Mouse (Mus musculus): ENCODE measurements at regions not wholly inside any gene's neighbourhood (a gene's known extent, or its start where the extent isn't known, plus 50 kb on each side); places are given as distances from the start of the nearest gene placed in this dataset.

- DNase-seq: no peak
These were observed 50.2 kb upstream of the Bod1 start for GRCm38 (mm10) chr11:31721908-31722307.

- no peak for DNase-seq
These were observed 52.8 kb upstream of the Bod1 start for GRCm38 (mm10) chr11:31724506-31724905.

DNA sequence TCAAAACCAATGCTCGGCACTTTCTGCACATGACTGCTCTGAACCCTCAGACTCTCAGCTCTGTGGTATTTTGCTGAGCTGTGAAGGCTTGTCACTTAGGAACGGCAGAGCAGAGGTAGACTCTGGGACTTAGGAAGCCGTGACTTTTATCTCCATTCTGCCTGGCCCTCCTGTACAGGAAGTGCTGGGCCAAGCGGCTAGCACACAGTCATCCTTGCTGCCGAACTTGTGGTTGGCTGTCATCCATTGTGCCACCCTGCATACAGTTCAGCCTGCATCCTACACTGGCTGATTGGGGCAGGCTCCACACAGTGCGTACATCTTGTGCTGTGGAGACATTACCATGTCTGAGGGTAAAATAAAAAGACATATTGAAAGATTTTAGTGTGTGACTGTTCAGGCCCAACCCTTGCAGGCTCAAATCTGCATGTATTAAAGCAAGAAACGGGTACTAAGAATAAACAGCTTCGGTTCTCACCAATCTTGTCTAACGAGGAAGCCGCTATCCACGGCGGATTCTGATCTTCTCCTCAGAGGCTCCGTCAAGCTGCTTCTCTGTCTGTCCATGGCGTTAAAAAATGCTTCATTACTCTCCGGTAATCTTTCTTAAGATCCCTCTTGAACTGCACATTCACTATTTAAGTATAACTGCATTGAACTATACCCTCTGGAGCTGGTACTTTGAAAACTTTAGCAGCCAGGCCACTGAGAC is 54.4 kb upstream of the Bod1 start:
- no peak for DNase-seq

DNA sequence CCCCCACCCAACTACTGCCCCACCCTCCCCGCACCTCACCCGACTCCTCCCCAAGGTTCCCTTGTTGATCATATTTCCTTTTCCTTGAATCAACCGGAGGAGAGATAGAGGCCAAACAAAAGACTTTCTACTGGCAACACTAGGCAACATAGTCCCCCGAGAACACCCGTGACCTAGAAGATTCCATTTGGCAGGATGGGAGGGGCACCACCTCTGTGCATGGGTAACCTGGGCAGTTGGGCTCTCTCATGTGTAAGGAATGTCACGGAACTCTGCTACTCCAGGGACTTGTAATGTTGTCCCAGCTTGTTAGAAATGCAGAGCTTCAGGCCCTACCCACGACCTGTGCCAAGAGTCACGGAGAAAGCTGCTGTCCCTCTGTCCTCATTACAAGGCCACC is 55.6 kb upstream of the Bod1 start:
- DNase-seq: no peak

- peak in 1 of 2 experiments; percentile 58 for DNase-seq
These were observed 58.0 kb upstream of the Bod1 start for GRCm38 (mm10) chr11:31729728-31730127.

DNA sequence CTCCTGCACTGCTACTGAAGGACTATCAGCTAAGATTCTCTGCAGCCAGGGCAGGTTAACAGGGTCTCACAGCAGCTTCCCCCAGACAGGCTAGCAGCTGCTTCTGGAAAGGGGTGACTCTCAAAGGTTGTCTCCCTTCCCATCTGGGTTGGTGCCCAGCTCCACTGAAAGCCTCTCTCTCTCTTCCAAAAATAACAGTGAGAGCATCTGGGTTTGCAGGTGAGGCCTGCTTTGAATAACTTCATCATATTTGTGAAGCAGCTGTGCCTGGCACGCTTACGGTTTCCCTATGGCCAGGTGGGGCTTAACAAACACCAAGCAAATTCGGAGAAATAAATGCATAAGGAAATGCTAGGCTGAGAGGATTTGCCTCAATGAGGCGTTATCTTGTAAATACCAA is 58.5 kb upstream of the Bod1 start:
- DNase-seq: no peak

DNA sequence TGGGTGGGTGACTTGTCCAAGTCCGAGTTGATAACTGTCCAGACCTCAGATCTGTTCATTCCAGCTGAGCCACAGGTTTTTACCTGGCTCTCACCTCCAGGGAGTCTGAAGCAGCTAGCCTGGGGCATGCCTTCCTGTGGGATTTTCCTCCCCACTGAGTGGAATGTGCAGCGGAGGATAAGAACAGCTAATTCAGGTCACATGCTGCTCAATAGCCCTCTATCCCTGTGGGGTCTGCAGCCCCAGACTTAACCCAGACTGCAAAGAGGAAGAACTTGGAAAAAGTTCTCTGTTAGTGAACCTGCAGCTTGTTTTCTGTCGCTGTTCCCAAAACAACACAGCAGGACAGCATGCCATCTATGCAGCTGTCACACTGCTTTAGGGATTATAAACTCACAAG is 59.0 kb upstream of the Bod1 start:
- DNase-seq: no peak

- no peak for DNase-seq
These were observed 59.8 kb upstream of the Bod1 start for GRCm38 (mm10) chr11:31731459-31731858.

- DNase-seq: no peak
These were observed 60.7 kb upstream of the Bod1 start for GRCm38 (mm10) chr11:31732342-31732741.

- no peak for DNase-seq
These were observed 61.3 kb upstream of the Bod1 start for GRCm38 (mm10) chr11:31732958-31733357.

GRCm38 (mm10) chr11:31734091-31734490 is 62.4 kb upstream of the Bod1 start:
- peak in 1 of 2 experiments; percentile 37 for DNase-seq

- DNase-seq: no peak
These were observed 63.6 kb upstream of the Bod1 start for GRCm38 (mm10) chr11:31735257-31735656.

- no peak for DNase-seq
These were observed 64.4 kb upstream of the Bod1 start for GRCm38 (mm10) chr11:31736086-31736485.

- DNase-seq: no peak
These were observed 64.9 kb upstream of the Bod1 start for GRCm38 (mm10) chr11:31736556-31737089.

GRCm38 (mm10) chr11:31738148-31739021 is 66.7 kb upstream of the Bod1 start:
- DNase-seq: peak; percentile 44 to 46

DNA sequence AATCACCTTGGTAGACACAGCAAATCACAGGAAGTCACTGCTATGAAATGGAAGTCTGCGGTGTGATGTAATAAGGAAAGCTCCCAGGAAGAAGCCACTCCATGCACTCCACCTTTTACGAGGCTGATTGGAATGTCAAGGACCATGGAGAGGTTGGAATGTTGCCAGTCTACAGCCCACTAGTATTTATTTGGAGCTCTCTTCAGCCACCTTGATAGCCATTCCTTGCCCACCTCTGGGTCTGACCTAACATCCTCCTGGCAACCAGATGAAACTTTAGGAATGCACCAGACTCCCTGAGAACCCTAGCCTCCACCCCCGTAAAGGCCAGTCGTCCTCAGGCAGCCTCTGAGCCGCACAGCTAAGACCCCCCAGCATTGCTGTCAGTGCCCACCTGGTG is 68.7 kb upstream of the Bod1 start:
- DNase-seq: peak in 1 of 2 experiments; percentile 4

DNA sequence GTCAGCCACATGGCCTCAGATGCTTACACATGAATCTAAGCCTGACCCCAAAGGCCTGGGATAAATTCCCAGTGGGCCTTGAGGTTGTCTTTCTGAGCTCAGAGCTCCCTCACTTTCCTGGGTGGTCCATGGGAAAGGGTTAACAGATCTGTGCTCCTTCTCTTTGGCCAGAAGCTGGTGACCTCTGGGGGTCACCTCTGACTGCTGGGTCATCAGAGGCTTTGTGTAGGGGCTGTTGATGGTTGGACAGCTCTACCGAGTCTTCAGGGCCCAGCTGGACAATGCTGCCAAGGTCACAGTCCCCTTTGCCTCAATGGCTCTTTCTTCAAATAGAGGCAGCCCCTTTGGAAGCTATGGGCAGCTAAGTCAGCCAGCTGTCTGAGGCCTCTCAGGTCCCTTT is 70.5 kb upstream of the Bod1 start:
- DNase-seq: no peak

- no peak for DNase-seq
These were observed 72.5 kb upstream of the Bod1 start for GRCm38 (mm10) chr11:31744076-31744785.

DNA sequence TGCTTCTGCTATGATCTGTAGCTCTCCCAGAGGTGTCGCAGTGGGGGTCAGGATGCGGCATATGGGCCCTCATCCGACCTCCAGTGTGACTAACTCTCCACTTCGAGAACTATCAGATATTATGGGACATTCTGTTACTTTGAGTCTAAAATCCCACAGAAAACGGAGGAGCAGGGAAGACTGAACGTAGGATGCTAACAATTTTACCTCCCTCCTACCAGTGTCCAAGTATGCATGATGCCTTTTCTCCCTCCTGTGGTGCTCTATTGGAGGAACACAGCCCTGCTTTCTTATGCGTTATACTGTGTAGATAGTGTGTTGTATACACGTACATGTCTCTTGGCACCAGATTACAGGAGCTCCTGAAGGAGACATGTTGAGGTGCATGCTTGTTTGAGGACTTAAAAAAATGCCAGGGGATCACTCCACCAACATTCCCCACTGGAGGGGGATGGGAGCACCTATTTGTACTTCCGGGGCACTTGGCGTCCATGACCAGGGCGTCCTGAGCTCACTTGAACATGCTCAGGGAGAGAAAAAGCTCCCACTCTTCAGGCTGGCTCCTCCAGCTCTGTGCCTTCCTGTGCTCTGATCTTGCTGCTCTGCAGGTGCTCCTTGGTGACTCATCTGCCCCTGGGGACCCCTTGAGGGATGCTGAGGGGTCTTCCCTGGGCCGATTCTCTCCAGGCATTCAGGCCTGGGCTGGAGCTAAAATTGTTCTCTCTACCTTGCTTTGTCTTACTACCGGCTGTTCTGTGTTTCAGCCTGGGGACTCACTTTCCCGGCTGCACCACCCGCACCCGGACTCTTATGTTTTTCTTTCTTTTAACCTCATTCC is 73.6 kb upstream of the Bod1 start:
- no peak for DNase-seq

DNA sequence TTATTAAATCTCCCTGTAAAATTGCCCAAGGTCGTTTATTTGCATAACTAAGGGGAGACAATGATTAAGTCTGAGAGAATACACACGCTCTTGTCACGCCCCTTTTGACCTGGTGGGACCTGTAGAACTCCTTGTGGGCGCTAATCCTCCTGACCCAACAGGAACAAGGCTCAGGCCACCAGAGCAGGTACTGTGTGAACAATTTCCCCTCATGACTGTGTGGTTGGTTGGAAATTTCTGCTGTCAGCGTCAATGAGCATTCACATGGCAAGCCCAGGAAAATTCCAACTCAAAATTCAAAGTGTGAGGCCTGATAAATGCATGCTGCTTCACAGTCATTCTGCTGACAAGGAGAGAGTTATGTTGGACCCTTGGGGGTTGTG is 74.2 kb upstream of the Bod1 start:
- DNase-seq: no peak

GRCm38 (mm10) chr11:31746488-31746887 is 74.8 kb upstream of the Bod1 start:
- DNase-seq: no peak

- peak in 1 of 2 experiments; percentile 4 for DNase-seq
These were observed 75.3 kb upstream of the Bod1 start for GRCm38 (mm10) chr11:31746939-31747338.
